Mouse (Mus musculus) lung, postnatal 0 days (tissue): ENCODE data around the gene Gdpd5. TPM values are rescaled to one million over a fixed set of nuclear protein-coding genes. Genes with fewer than 3 reads are reported as not detected.

Source experiments
- ATAC-seq: fragments of 200-750 bp; cut with Nextera tagmentation; 2 replicates; pipeline ENCODE4 v1.8.0; 2017; ENCODE audit warnings: moderate library complexity
- DNase-seq: peaks from one replicate; pipeline ENCODE4 v3.0.0-alpha.2; 2016; ENCODE audit warnings: low spot score
- H3K27ac ChIP-seq: fragments of 300-500 bp; sonication (generic); 2 replicates; pipeline ENCODE4 v1.5.1; 2014; ENCODE audit warnings: antibody characterized with exemption, mild to moderate bottlenecking, low read length, mixed read lengths
- H3K27me3 ChIP-seq: fragments of 300-500 bp; sonication (generic); replicated peaks from 2 replicates; pipeline ENCODE4 v1.6.1; 2014; ENCODE audit warnings: low read length, mixed read lengths; ENCODE audit not compliant: insufficient read depth
- H3K36me3 ChIP-seq: fragments of 300-500 bp; sonication (generic); 2 replicates; pipeline ENCODE4 v1.6.1; 2014; ENCODE audit warnings: low read length, mixed read lengths; ENCODE audit not compliant: insufficient read depth
- H3K4me1 ChIP-seq: fragments of 300-500 bp; sonication (generic); 2 replicates; pipeline ENCODE4 v1.6.1; 2014; ENCODE audit warnings: antibody characterized with exemption, low read depth, low read length, mixed read lengths; ENCODE audit not compliant: insufficient read depth
- H3K4me2 ChIP-seq: fragments of 300-500 bp; sonication (generic); replicated peaks from 2 replicates; pipeline ENCODE4 v1.6.1; 2014; ENCODE audit warnings: low read depth, mild to moderate bottlenecking, low read length, moderate library complexity, mixed read lengths
- H3K4me3 ChIP-seq: fragments of 300-500 bp; sonication (generic); 2 replicates; pipeline ENCODE4 v1.5.1; 2014; ENCODE audit warnings: low read depth, low read length
- H3K9ac ChIP-seq: fragments of 300-500 bp; sonication (generic); replicated peaks from 2 replicates; pipeline ENCODE4 v1.6.1; 2014; ENCODE audit warnings: low read depth, mild to moderate bottlenecking
- H3K9me3 ChIP-seq: fragments of 300-500 bp; sonication (generic); 2 replicates; pipeline ENCODE4 v1.6.1; 2016; ENCODE audit warnings: low read length, mixed read lengths
- CTCF ChIP-seq: IDR thresholded peaks from 2 replicates; pipeline ENCODE4 v1.5.1; 2016; ENCODE audit warnings: antibody characterized with exemption, mild to moderate bottlenecking
- EP300 ChIP-seq: IDR thresholded peaks from 2 replicates; pipeline ENCODE4 v1.6.1; 2016; ENCODE audit warnings: antibody characterized with exemption, mild to moderate bottlenecking, control low read depth
- WGBS: fragments of 180-500 bp; shearing (Covaris S2); extraction: QIAGEN DNeasy Blood & Tissue Kit; methylation state at CpG from one replicate; pipeline ENCODE4 v1.1.7; 2014; 5-methylcytosine and 5-hydroxymethylcytosine counted together
- polyA plus RNA-seq: library from polyadenylated mRNA; unstranded; fragments of >200 nt; fragmentation: Nextera tagmentation; extraction: Ambion mirVana; gene quantifications from 2 replicates; pipeline ENCODE4 v1.2.1, GENCODE M21; 2015

The Gdpd5 gene
- polyA plus RNA-seq, 1 experiment from 2014 or later, result 18.7 TPM

DNA sequence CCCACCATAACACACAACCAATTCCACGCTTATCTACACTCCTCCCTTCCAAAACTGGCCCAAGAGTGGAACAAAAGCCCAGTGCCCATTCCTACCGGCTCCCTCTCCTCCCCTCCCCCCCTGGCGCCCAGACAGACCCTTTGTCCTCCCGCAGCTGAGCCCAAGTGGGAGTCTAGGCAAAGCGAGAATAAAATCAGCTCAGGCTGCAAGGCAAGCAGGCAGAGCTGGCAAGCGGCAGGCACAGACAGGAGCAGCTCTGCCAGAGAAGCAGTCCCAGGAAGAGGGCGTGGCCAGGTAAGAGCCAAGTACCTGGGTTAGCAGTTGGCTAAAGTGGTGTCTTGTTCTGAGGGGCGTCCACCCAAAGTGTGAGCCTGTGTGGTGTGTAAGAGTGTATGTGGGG lies 84.6 kb downstream of the Gdpd5 start, which contains the start of gene Klhl35:
Gene Klhl35, plus strand, starts transcription at position 194 of the 400 bp plus-strand sequence.
- Histone ChIP-seq H3K4me3 (no peak within 1 kb of the TSS), H3K27ac (no peak within 1 kb of the TSS), H3K9ac (no peak within 1 kb of the TSS)

DNA sequence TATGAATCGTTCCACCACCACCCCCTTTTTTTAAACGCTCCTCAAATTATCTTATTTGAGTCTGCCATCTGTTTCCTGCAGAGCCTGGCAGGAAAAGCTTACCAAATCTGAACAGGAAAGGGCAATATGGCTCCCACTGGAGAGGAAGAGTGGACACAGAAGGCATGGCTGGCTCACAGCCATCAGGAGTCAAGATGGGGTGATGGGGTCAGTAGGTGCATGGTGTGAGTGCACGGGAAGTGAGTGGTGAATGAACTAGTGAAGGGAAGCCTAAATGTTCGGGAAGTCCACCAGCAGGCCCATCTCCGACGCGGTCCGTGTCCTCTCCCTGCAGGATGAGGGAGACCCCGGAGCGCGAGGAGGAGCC lies 86.7 kb downstream of the Gdpd5 start:
- Histone ChIP-seq H3K27ac (peak overlapping the region; percentile 95), H3K9me3 (no peaks in the 10 kb centered on the region), H3K27me3 (no peaks in the 10 kb centered on the region), H3K4me1 (peaks cover 15% of the 10 kb centered on the region; the same call in 1 of the 2 replicates), H3K4me2 (peak overlapping the region; percentile 83), H3K36me3 (no peaks in the 10 kb centered on the region), H3K4me3 (peak overlapping the region; percentile 44), H3K9ac (peak overlapping the region; percentile 54)
- DNase-seq, result peak; percentile 75
- peak; percentile 39 for ATAC-seq
- WGBS, result 15% methylated on average over 11 of the region's 11 CpGs
- TF ChIP-seq CTCF, result no peak
- TF ChIP-seq EP300, result peak; percentile 83

More for the DNA sequence above, 84.6 kb downstream of the Gdpd5 start, which contains the start of gene Klhl35:
- TF ChIP-seq CTCF, result no peak
- TF ChIP-seq EP300, result no peak
- WGBS, result 34% methylated on average over 8 of the region's 8 CpGs
- H3K27me3 ChIP-seq, result no peaks in the 10 kb centered on the region
- DNase-seq, result peak; percentile 70
- H3K9me3 ChIP-seq, result no peaks in the 10 kb centered on the region
- no peaks in the 10 kb centered on the region for H3K36me3 ChIP-seq
- no peak for ATAC-seq
- peaks cover 15% of the 10 kb centered on the region; the same call in 1 of the 2 replicates for H3K4me1 ChIP-seq
- no peak within 1 kb of the TSS for H3K4me2 ChIP-seq

- Histone ChIP-seq H3K4me1 (peaks cover 15% of the 10 kb centered on the region; the same call in 1 of the 2 replicates), H3K9ac (peak overlapping the region; percentile 54), H3K4me2 (peak overlapping the region; percentile 83), H3K9me3 (no peaks in the 10 kb centered on the region), H3K4me3 (peak overlapping the region; percentile 44), H3K36me3 (no peaks in the 10 kb centered on the region), H3K27me3 (no peaks in the 10 kb centered on the region), H3K27ac (peak overlapping the region; percentile 95)
- WGBS, result 2% methylated on average over 65 of the region's 145 CpGs
- peak; percentile 93 for DNase-seq
- peak; percentile 84 for ATAC-seq
- TF ChIP-seq EP300 (no peak), CTCF (peak; percentile 74)
Observed at GRCm38 (mm10) chr7:99468283-99469132, 87.3 kb downstream of the Gdpd5 start.

GRCm38 (mm10) chr7:99469680-99470405 lies 88.6 kb downstream of the Gdpd5 start:
- ATAC-seq (no peak), DNase-seq (peak; percentile 33)
- no peaks in the 10 kb centered on the region for H3K9me3 ChIP-seq
- H3K4me2 ChIP-seq, result no peak overlapping the region
- no peaks in the 10 kb centered on the region for H3K27me3 ChIP-seq
- H3K4me1 ChIP-seq, result peaks cover 15% of the 10 kb centered on the region; the same call in 1 of the 2 replicates
- no peak overlapping the region for H3K9ac ChIP-seq
- 65% methylated on average over 17 of the region's 17 CpGs for WGBS
- peak overlapping the region; percentile 95 for H3K27ac ChIP-seq
- no peaks in the 10 kb centered on the region for H3K36me3 ChIP-seq
- no peak for TF ChIP-seq EP300
- no peak for TF ChIP-seq CTCF
- H3K4me3 ChIP-seq, result no peak overlapping the region

GRCm38 (mm10) chr7:99471578-99471977 lies 90.4 kb downstream of the Gdpd5 start:
- Histone ChIP-seq H3K27me3 (no peaks in the 10 kb centered on the region), H3K9ac (no peak overlapping the region), H3K36me3 (0 out of 2 replicates have a peak, but pooled peaks cover under 1% of the 10 kb centered on the region), H3K4me2 (no peak overlapping the region), H3K4me1 (peaks cover 10% of the 10 kb centered on the region; the same call in 1 of the 2 replicates), H3K9me3 (no peaks in the 10 kb centered on the region), H3K4me3 (no peak overlapping the region), H3K27ac (no peak overlapping the region)
- WGBS, result 68% methylated on average over 18 of the region's 18 CpGs
- peak; percentile 39 for TF ChIP-seq CTCF
- TF ChIP-seq EP300, result no peak
- no peak for ATAC-seq
- DNase-seq, result no peak
